Mouse (Mus musculus) adrenal gland, adult (tissue): ENCODE measurements around the gene Ranbp17.
A peak's percentile ranks its signal among the peaks of the same experiment; 100 is the strongest.

ENCODE experiments used
- DNase-seq, 2 experiments: peaks; one replicate each; pipeline ENCODE4 v3.0.0; 2022 to 2023; ENCODE audit warnings: low spot score in 1 of 2; ENCODE audit not compliant: inconsistent age in 2 of 2

The Ranbp17 gene

GRCm38 (mm10) chr11:33274294-33274693 is 239.3 kb downstream of the Ranbp17 start:
- DNase-seq = no peak

- no peak for DNase-seq
Measured at GRCm38 (mm10) chr11:33240295-33240694, 273.3 kb downstream of the Ranbp17 start.

- no peak for DNase-seq
Measured at GRCm38 (mm10) chr11:33234134-33234533, 279.4 kb downstream of the Ranbp17 start.

GRCm38 (mm10) chr11:33232056-33232455 is 281.5 kb downstream of the Ranbp17 start:
- DNase-seq = no peak

GRCm38 (mm10) chr11:33228186-33228585 is 285.4 kb downstream of the Ranbp17 start:
- DNase-seq = no peak

GRCm38 (mm10) chr11:33226516-33226915 is 287.0 kb downstream of the Ranbp17 start:
- peak; percentile 27 to 60 for DNase-seq

GRCm38 (mm10) chr11:33221566-33222365 is 291.8 kb downstream of the Ranbp17 start:
- DNase-seq = no peak

- no peak for DNase-seq
Measured at GRCm38 (mm10) chr11:33220763-33221162, 292.8 kb downstream of the Ranbp17 start.

- DNase-seq = peak in 1 of 2 experiments; percentile 41
Measured at GRCm38 (mm10) chr11:33217384-33218079, 296.0 kb downstream of the Ranbp17 start.

- no peak for DNase-seq
Measured at GRCm38 (mm10) chr11:33207411-33207810, 306.1 kb downstream of the Ranbp17 start.

- DNase-seq = no peak
Measured at GRCm38 (mm10) chr11:33204966-33205365, 308.6 kb downstream of the Ranbp17 start.

- peak in 1 of 2 experiments; percentile 30 for DNase-seq
Measured at GRCm38 (mm10) chr11:33204329-33204705, 309.2 kb downstream of the Ranbp17 start.

- DNase-seq = peak; percentile 20 to 76
Measured at GRCm38 (mm10) chr11:33203383-33204328, 309.9 kb downstream of the Ranbp17 start, which contains the start of gene Tlx3. TSS of gene Tlx3 (minus strand) at chr11:33203589.

GRCm38 (mm10) chr11:33202972-33203371 is 310.6 kb downstream of the Ranbp17 start:
- no peak for DNase-seq

- DNase-seq = peak; percentile 14 to 37
Measured at GRCm38 (mm10) chr11:33202296-33202695, 311.2 kb downstream of the Ranbp17 start.

GRCm38 (mm10) chr11:33201626-33202010 is 311.9 kb downstream of the Ranbp17 start:
- peak in 1 of 2 experiments; percentile 31 for DNase-seq

GRCm38 (mm10) chr11:33200764-33201625 is 312.6 kb downstream of the Ranbp17 start:
- DNase-seq = peak; percentile 26 to 67

- DNase-seq = peak in 1 of 2 experiments; percentile 59
Measured at GRCm38 (mm10) chr11:33199906-33200763, 313.4 kb downstream of the Ranbp17 start.

- no peak for DNase-seq
Measured at GRCm38 (mm10) chr11:33199117-33199514, 314.4 kb downstream of the Ranbp17 start.
